Mouse (Mus musculus): Measurements from ENCODE around the gene Nmt1.

Nmt1 gene

GRCm38 (mm10) chr11:103076581-103076980 is 48.6 kb downstream of the Nmt1 start:
- DNase-seq (ENCODE audit: low spot score): no peak

GRCm38 (mm10) chr11:103078131-103078530 is 50.1 kb downstream of the Nmt1 start:
- no peak for DNase-seq (ENCODE audit: low spot score)

GRCm38 (mm10) chr11:103080323-103081091 is 52.5 kb downstream of the Nmt1 start:
- no peak for DNase-seq (ENCODE audit: low spot score)

GRCm38 (mm10) chr11:103081631-103082030 is 53.6 kb downstream of the Nmt1 start:
- no peak for DNase-seq (ENCODE audit: low spot score)

- DNase-seq (ENCODE audit: low spot score): no peak
These were observed 65.3 kb downstream of the Nmt1 start for GRCm38 (mm10) chr11:103093306-103093705.

- DNase-seq (ENCODE audit: low spot score): no peak
These were observed 66.2 kb downstream of the Nmt1 start for GRCm38 (mm10) chr11:103093862-103094833.

GRCm38 (mm10) chr11:103095107-103095670 is 67.2 kb downstream of the Nmt1 start:
- no peak for DNase-seq (ENCODE audit: low spot score)

GRCm38 (mm10) chr11:103095801-103096200 is 67.8 kb downstream of the Nmt1 start:
- DNase-seq (ENCODE audit: low spot score): no peak

- DNase-seq (ENCODE audit: low spot score): peak; percentile 51
These were observed 69.2 kb downstream of the Nmt1 start for GRCm38 (mm10) chr11:103096979-103097894.

- peak; percentile 78 for DNase-seq (ENCODE audit: low spot score)
These were observed 70.7 kb downstream of the Nmt1 start for GRCm38 (mm10) chr11:103098531-103099190.

GRCm38 (mm10) chr11:103099352-103099940 is 71.5 kb downstream of the Nmt1 start:
- no peak for DNase-seq (ENCODE audit: low spot score)

- DNase-seq (ENCODE audit: low spot score): peak; percentile 40
These were observed 72.4 kb downstream of the Nmt1 start for GRCm38 (mm10) chr11:103100361-103100760.

GRCm38 (mm10) chr11:103101481-103101865 is 73.5 kb downstream of the Nmt1 start, which contains the start of the genes Plcd3 and Acbd4:
Gene Plcd3, minus strand, starts transcription at chr11:103101658.
Gene Acbd4, plus strand, starts transcription at chr11:103101682.
- peak; percentile 92 for DNase-seq (ENCODE audit: low spot score)

- DNase-seq (ENCODE audit: low spot score): peak; percentile 86
These were observed 74.0 kb downstream of the Nmt1 start for GRCm38 (mm10) chr11:103101866-103102501.

GRCm38 (mm10) chr11:103102725-103103349 is 74.8 kb downstream of the Nmt1 start:
- DNase-seq (ENCODE audit: low spot score): peak; percentile 98

- no peak for DNase-seq (ENCODE audit: low spot score)
These were observed 75.6 kb downstream of the Nmt1 start for GRCm38 (mm10) chr11:103103621-103104020.

GRCm38 (mm10) chr11:103104469-103104868 is 76.5 kb downstream of the Nmt1 start:
- DNase-seq (ENCODE audit: low spot score): no peak

- no peak for DNase-seq (ENCODE audit: low spot score)
These were observed 77.3 kb downstream of the Nmt1 start for GRCm38 (mm10) chr11:103105180-103105725.

- no peak for DNase-seq (ENCODE audit: low spot score)
These were observed 77.8 kb downstream of the Nmt1 start for GRCm38 (mm10) chr11:103105810-103106209.

Measured in testis, postnatal 10 days (tissue).